19 mouse cellular contexts compared by ENCODE assay signal in genomic region chr15:41379637-41380036, GRCm38 (mm10).
DNase-seq lines count a peak whose midpoint lies in the region.
"Had no signal": no experiment of that assay in that cellular context is flagged by ENCODE, and none has a peak within 500 bp of the region (broad histone marks: within the 10 kb centered on the region; RNA-seq: fewer than 3 reads in every experiment).

No protein-coding gene starts in this region.

- intact Hi-C loops in left cerebral cortex, postnatal 36 days (cut with DNase I) = no loop called here

- peak; percentile 55 to 59 for DNase-seq in frontal cortex, adult 2 months (ENCODE audit: extremely low spot score in 1 of 2, low spot score in 1 of 2)
- no peak for DNase-seq in frontal cortex, postnatal 10 days (ENCODE audit: low spot score in 2 of 2)
- DNase-seq in left cerebral cortex, adult 9 months (ENCODE audit: low spot score in 2 of 2) = peak; percentile 22 to 33
- no peak for DNase-seq in left cerebral cortex, postnatal 36 days (ENCODE audit: low spot score in 2 of 2)
- peak; percentile 7 to 23 for DNase-seq in right cerebral cortex, postnatal 36 days (ENCODE audit: low spot score in 2 of 2)
- DNase-seq in right cerebral cortex, postnatal 14 days = no peak
- DNase-seq in thymus, postnatal 10 days (ENCODE audit: low spot score in 2 of 2) = no peak
- DNase-seq: adrenal gland, postnatal 10 days; adrenal gland, postnatal 36 days; B cell, adult 2 months; cerebellum, adult 11 months; cerebellum, adult 2 months; cerebellum, adult 9-11 months; cerebellum, postnatal 25 days; gastrocnemius, postnatal 10 days; gastrocnemius, postnatal 36 days; heart, adult 2 months; heart, postnatal 14 days; heart, postnatal 4 days had no signal

Comparison
In these comparisons a context has a peak if more than half of its experiments do, and no peak if none do; other contexts are left out.
1. DNase-seq: peak in frontal cortex, adult 2 months (2 of 2), left cerebral cortex, adult 9 months (2 of 2) and right cerebral cortex, postnatal 36 days (2 of 2); none in frontal cortex, postnatal 10 days (0 of 2), left cerebral cortex, postnatal 36 days (0 of 2), right cerebral cortex, postnatal 14 days (single experiment) and thymus, postnatal 10 days (0 of 2).